Mouse (Mus musculus) brain, adult 10 weeks (tissue): ENCODE data around the gene Atxn7l2. TPM values are rescaled to one million over a fixed set of nuclear protein-coding genes. Genes with fewer than 3 reads are reported as not detected.

ENCODE experiments used
- polyA plus RNA-seq: library from polyadenylated mRNA; stranded (reverse); fragments of 350-450 nt; fragmentation: Illumina TruSeq; extraction: RNeasy Lipid Tissue Mini Kit (QIAGEN cat#74804); gene quantifications from one replicate; pipeline ENCODE4 v1.2.3, GENCODE M21; 2015; ENCODE audit warnings: low read depth, low replicate concordance

Gene Atxn7l2
- 19.3 TPM for polyA plus RNA-seq

GRCm38 (mm10) chr3:108210771-108211139, at the start of gene Atxn7l2:
Gene Atxn7l2 (minus strand): TSS chr3:108210934.

GRCm38 (mm10) chr3:108256719-108257637, 46.2 kb upstream of the Atxn7l2 start, which contains the start of gene Psma5:
Gene Psma5 (plus strand): TSS chr3:108256926.

GRCm38 (mm10) chr3:108226558-108227350, 16.0 kb upstream of the Atxn7l2 start, which contains the start of gene Sypl2:
Gene Sypl2 (minus strand): TSS chr3:108226648.

GRCm38 (mm10) chr3:108200329-108201323, 10.1 kb downstream of the Atxn7l2 start, which contains the start of gene Cyb561d1:
Gene Cyb561d1 (minus strand): TSS chr3:108201212.

GRCm38 (mm10) chr3:108186098-108187047, 24.4 kb downstream of the Atxn7l2 start, which contains the start of gene Amigo1:
Gene Amigo1 (plus strand): TSS chr3:108186335.

GRCm38 (mm10) chr3:108154656-108155055, 56.1 kb downstream of the Atxn7l2 start, which contains the start of gene Gpr61:
Gene Gpr61 (minus strand): TSS chr3:108154882.

Other genes with a start within 250 kb of the Atxn7l2 start
- gene Gstm3, start 241.7 kb downstream of the Atxn7l2 start, polyA plus RNA-seq, result not detected
- 4.4 TPM for gene Gstm2, start 224.5 kb downstream of the Atxn7l2 start, polyA plus RNA-seq
- gene Gstm1, start 193.0 kb downstream of the Atxn7l2 start, polyA plus RNA-seq, result 334 TPM
- gene Gstm4, start 166.0 kb downstream of the Atxn7l2 start, polyA plus RNA-seq, result 11.8 TPM
- gene Ampd2, start 124.3 kb downstream of the Atxn7l2 start, polyA plus RNA-seq, result 48.7 TPM
- not detected for gene Gnat2, start 118.1 kb downstream of the Atxn7l2 start, polyA plus RNA-seq
- gene Gnai3, start 64.8 kb downstream of the Atxn7l2 start, polyA plus RNA-seq, result 29.1 TPM
- 11.3 TPM for gene Gpr61, start 56.1 kb downstream of the Atxn7l2 start, polyA plus RNA-seq
- gene Amigo1, start 24.6 kb downstream of the Atxn7l2 start, polyA plus RNA-seq, result 48.1 TPM
- 18.0 TPM for gene Cyb561d1, start 9.7 kb downstream of the Atxn7l2 start, polyA plus RNA-seq
- gene Sypl2, start 15.7 kb upstream of the Atxn7l2 start, polyA plus RNA-seq, result 1.3 TPM
- gene Psma5, start 46.0 kb upstream of the Atxn7l2 start, polyA plus RNA-seq, result 183 TPM
- 184 TPM for gene Sort1, start 73.1 kb upstream of the Atxn7l2 start, polyA plus RNA-seq
- not detected for gene Mybphl, start 154.0 kb upstream of the Atxn7l2 start, polyA plus RNA-seq
- 14.2 TPM for gene Psrc1, start 172.9 kb upstream of the Atxn7l2 start, polyA plus RNA-seq
- 51.6 TPM for gene Celsr2, start 204.6 kb upstream of the Atxn7l2 start, polyA plus RNA-seq
- 280 TPM for gene Sars, start 234.3 kb upstream of the Atxn7l2 start, polyA plus RNA-seq